Mouse (Mus musculus) liver, embryonic 14.5 days (tissue): ENCODE results near the gene Rem2. TPM values are rescaled to one million over a fixed set of nuclear protein-coding genes. Genes with fewer than 3 reads are reported as not detected.

Source experiments
- ATAC-seq: fragments of 200-750 bp; cut with Nextera tagmentation; 2 replicates; pipeline ENCODE4 v1.8.0; 2017; ENCODE audit warnings: moderate number of reproducible peaks, mild to moderate bottlenecking, moderate library complexity; ENCODE audit not compliant: insufficient read depth
- DNase-seq, 3 experiments: peaks; one replicate each; pipeline ENCODE4 v3.0.0-alpha.2; 2012 to 2013; ENCODE audit warnings: low read depth in 3 of 3, low spot score in 3 of 3
- H3K27ac ChIP-seq: fragments of 300-500 bp; sonication (generic); 2 replicates; pipeline ENCODE4 v1.5.1; 2014; ENCODE audit warnings: moderate library complexity, mild to moderate bottlenecking, control low read depth, inconsistent platforms
- H3K27me3 ChIP-seq: fragments of 300-500 bp; sonication (generic); 2 replicates; pipeline ENCODE4 v1.6.1; 2014; ENCODE audit warnings: mild to moderate bottlenecking, low read length, moderate library complexity; ENCODE audit not compliant: control insufficient read depth, insufficient read depth
- H3K36me3 ChIP-seq: fragments of 300-500 bp; sonication (generic); replicated peaks from 2 replicates; pipeline ENCODE4 v1.6.1; 2014; ENCODE audit warnings: low read depth; ENCODE audit not compliant: control insufficient read depth, insufficient read depth
- H3K4me1 ChIP-seq, 2 experiments: fragments of 200-500 bp in 1 of 2; fragments of 300-500 bp in 1 of 2; sonication (generic) in 1 of 2; replicated peaks; 2 replicates each; pipeline ENCODE4 v1.6.1; 2012 to 2014; ENCODE audit warnings: antibody characterized with exemption in 1 of 2, inconsistent platforms in 1 of 2, low read length in 1 of 2; ENCODE audit not compliant: control insufficient read depth in 2 of 2, insufficient read depth in 2 of 2
- H3K4me2 ChIP-seq: fragments of 300-500 bp; sonication (generic); 2 replicates; pipeline ENCODE4 v1.6.1; 2014; ENCODE audit warnings: low read depth, mild to moderate bottlenecking, control low read depth, moderate library complexity
- H3K4me3 ChIP-seq, 2 experiments: fragments of 200-500 bp in 1 of 2; fragments of 300-500 bp in 1 of 2; sonication (generic) in 1 of 2; 2 replicates each; pipeline ENCODE4 v1.5.1; 2012 to 2014; ENCODE audit warnings: low read depth in 2 of 2, low read length in 2 of 2, mild to moderate bottlenecking in 2 of 2, control low read depth in 1 of 2, inconsistent platforms in 1 of 2, moderate library complexity in 1 of 2; ENCODE audit not compliant: insufficient read depth in 1 of 2
- H3K9ac ChIP-seq: fragments of 300-500 bp; sonication (generic); replicated peaks from 2 replicates; pipeline ENCODE4 v1.6.1; 2014; ENCODE audit warnings: mild to moderate bottlenecking, control low read depth, moderate library complexity
- H3K9me3 ChIP-seq: fragments of 300-500 bp; sonication (generic); 2 replicates; pipeline ENCODE4 v1.6.1; 2016; ENCODE audit warnings: low read length, mixed read lengths; ENCODE audit not compliant: control insufficient read depth
- CTCF ChIP-seq: IDR thresholded peaks from 2 replicates; pipeline ENCODE4 v1.5.1; 2016; ENCODE audit warnings: antibody characterized with exemption, low read depth, control low read depth
- EP300 ChIP-seq: IDR thresholded peaks from 2 replicates; pipeline ENCODE4 v1.6.1; 2016; ENCODE audit warnings: antibody characterized with exemption, low read depth
- WGBS: fragments of 180-500 bp; shearing (Covaris S2); extraction: QIAGEN DNeasy Blood & Tissue Kit; methylation state at CpG from one replicate; pipeline ENCODE4 v1.1.7; 2014; ENCODE audit not compliant: insufficient replicate concordance; 5-methylcytosine and 5-hydroxymethylcytosine counted together
- polyA plus RNA-seq, 2 experiments: library from polyadenylated mRNA; depleted of rRNA in 1 of 2; stranded (reverse) in 1 of 2; unstranded in 1 of 2; fragments of >200 nt; fragmentation: Nextera tagmentation in 1 of 2; extraction: Ambion mirVana in 1 of 2; gene quantifications; 2 replicates each; pipeline versions ENCODE4 v1.2.1 to v1.2.3; 2012 to 2014

The Rem2 gene
- polyA plus RNA-seq, 2 experiments: 0.05 to 0.09 TPM

DNA sequence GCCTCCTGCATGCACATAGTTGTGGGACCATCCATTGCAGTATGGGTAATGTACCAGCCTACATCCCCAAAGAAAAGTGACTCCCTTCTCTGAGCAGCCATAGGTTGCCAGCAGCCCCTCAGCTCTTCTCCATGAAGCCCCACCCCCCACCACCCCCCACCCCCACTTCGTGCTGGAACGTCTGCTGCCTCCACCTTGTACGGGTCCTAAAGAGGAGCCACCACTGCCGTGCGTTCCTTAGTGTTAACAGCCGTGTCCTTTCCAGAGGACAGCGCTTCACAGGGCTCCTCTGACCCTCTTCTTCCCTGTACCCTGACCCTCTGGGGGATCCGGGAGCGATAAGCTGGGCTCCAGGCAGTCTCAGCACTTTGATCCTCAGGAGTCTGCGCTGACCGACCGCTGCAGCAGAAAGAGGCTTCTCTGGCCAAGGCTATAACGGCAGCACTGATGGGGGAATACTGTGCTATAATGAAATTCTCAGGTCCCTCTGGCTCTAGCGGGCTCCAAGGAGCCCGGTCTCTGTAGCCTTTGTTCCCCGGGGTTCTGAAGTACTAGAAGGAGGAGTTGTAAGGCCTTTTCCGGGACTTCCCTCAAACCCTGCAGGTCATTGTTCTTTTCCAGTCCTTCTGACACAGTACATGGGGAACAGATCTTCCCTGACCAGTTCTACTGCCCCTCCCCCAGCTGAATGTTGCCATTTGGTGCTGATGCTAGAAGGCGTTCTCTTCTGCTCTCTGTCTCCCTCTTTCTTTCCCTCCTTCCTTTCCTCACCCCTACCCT lies 51.5 kb downstream of the Rem2 start:
- Histone ChIP-seq H3K36me3 (no peaks in the 10 kb centered on the region), H3K4me3 (peak overlapping the region in 1 of 2 experiments; percentile 34; a peak in 1 of 4 replicates)
- ATAC-seq: no peak

DNA sequence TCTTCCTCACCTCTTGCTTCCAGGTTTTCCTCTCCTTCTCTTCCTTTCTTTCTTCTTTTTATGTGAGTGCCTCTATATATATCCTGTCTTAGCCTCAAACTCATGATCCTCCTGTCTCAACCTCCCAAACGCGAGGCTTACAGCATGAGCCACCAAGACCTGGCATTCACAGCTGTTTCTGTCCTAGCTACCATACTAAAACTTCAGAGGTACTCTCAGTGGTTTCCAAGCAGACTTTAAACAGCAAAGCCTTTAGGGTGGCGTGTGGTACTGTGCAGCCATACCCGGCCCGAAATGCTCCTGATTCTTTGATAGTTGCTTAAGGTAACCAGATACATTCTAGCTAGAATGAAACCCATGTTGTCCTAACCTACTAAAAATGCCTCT lies 52.1 kb downstream of the Rem2 start:
- Histone ChIP-seq H3K36me3 (no peaks in the 10 kb centered on the region), H3K4me1 (no peaks in the 10 kb centered on the region), H3K9ac (no peak overlapping the region), H3K4me3 (no peak overlapping the region), H3K4me2 (no peak overlapping the region), H3K27ac (no peak overlapping the region), H3K27me3 (no peaks in the 10 kb centered on the region; the same call in 1 of the 2 replicates), H3K9me3 (no peaks in the 10 kb centered on the region)
- DNase-seq: no peak
- 28% methylated on average over 5 of the region's 5 CpGs for WGBS
- ATAC-seq: no peak
- TF ChIP-seq CTCF: no peak

More for the DNA sequence above, 51.5 kb downstream of the Rem2 start:
- Histone ChIP-seq H3K4me2 (peak overlapping the region; percentile 27), H3K27ac (no peak overlapping the region), H3K9me3 (no peaks in the 10 kb centered on the region), H3K9ac (no peak overlapping the region), H3K27me3 (no peaks in the 10 kb centered on the region; the same call in 1 of the 2 replicates), H3K4me1 (no peaks in the 10 kb centered on the region)
- 4% methylated on average over 18 of the region's 18 CpGs for WGBS
- TF ChIP-seq CTCF (no peak), EP300 (no peak)
- DNase-seq: no peak

DNA sequence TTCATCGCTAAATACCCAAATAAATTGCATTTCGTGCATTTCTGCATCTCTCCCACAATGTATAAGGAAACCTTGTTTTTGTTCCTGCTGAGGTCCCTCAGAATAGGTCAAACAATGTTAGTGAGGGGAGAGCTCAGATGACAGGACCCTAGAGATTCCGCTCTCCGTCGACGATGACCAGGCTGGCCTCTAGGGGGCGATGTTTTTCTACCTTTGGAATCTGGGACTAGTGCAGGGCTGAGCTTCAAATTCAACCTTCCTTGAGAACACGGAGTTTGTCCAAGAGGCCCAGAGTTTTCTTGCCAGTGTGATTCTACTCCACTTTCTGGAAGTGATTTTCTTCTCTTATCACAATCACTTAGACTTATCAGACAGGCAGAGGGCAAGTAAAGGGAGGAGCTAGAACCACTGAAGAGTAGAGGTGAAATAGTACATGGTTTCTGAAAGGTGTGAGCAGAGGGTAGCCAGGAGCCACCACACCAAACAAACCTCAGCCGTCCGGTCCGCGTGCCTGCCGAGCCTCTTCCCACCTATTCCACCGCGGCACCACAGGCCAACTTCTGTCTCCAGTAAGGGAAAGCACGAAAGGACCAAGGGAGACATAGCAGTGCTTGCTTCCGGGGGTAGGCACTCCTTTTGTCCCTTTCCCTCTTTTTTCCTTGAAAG lies 52.7 kb downstream of the Rem2 start:
- peak; percentile 39; the same call in 1 of the 2 replicates for ATAC-seq
- 13% methylated on average over 17 of the region's 17 CpGs for WGBS

More for the DNA sequence above, 52.7 kb downstream of the Rem2 start:
- no peak overlapping the region for H3K4me3 ChIP-seq
- no peak overlapping the region for H3K4me2 ChIP-seq
- no peaks in the 10 kb centered on the region; the same call in 1 of the 2 replicates for H3K27me3 ChIP-seq
- DNase-seq: peak; percentile 47 to 56 (median 49)
- H3K4me1 ChIP-seq: no peaks in the 10 kb centered on the region
- no peaks in the 10 kb centered on the region for H3K36me3 ChIP-seq
- H3K9ac ChIP-seq: no peak overlapping the region
- H3K9me3 ChIP-seq: no peaks in the 10 kb centered on the region
- peak; percentile 90 for TF ChIP-seq CTCF
- TF ChIP-seq EP300: no peak
- H3K27ac ChIP-seq: no peak overlapping the region

Other genes starting within 250 kb of the Rem2 start
- 133 and 145 TPM in 2 replicates for gene Dad1, start 222.0 kb upstream of the Rem2 start, polyA plus RNA-seq (2012; rRNA removed)
- gene Dad1, start 222.0 kb upstream of the Rem2 start, polyA plus RNA-seq (2014; fragmentation: Nextera tagmentation; extraction: Ambion mirVana): 221 and 224 TPM in 2 replicates
- 5.9 and 6.1 TPM in 2 replicates for gene Abhd4, start 221.9 kb upstream of the Rem2 start, polyA plus RNA-seq (2012; rRNA removed)
- 14.9 and 18.3 TPM in 2 replicates for gene Abhd4, start 221.9 kb upstream of the Rem2 start, polyA plus RNA-seq (2014; fragmentation: Nextera tagmentation; extraction: Ambion mirVana)
- not detected in 2 replicates for gene Olfr49, start 191.2 kb upstream of the Rem2 start, polyA plus RNA-seq (2012; rRNA removed)
- gene Olfr49, start 191.2 kb upstream of the Rem2 start, polyA plus RNA-seq (2014; fragmentation: Nextera tagmentation; extraction: Ambion mirVana): not detected in 2 replicates
- 27.9 and 29.8 TPM in 2 replicates for gene Oxa1l, start 115.3 kb upstream of the Rem2 start, polyA plus RNA-seq (2012; rRNA removed)
- gene Oxa1l, start 115.3 kb upstream of the Rem2 start, polyA plus RNA-seq (2014; fragmentation: Nextera tagmentation; extraction: Ambion mirVana): 17.4 and 20.1 TPM in 2 replicates
- 7.8 and 8.7 TPM in 2 replicates for gene Slc7a7, start 58.3 kb upstream of the Rem2 start, polyA plus RNA-seq (2012; rRNA removed)
- 4.9 and 6.2 TPM in 2 replicates for gene Slc7a7, start 58.3 kb upstream of the Rem2 start, polyA plus RNA-seq (2014; fragmentation: Nextera tagmentation; extraction: Ambion mirVana)
- 107 and 177 TPM in 2 replicates for gene Mrpl52, start 49.2 kb upstream of the Rem2 start, polyA plus RNA-seq (2012; rRNA removed)
- gene Mrpl52, start 49.2 kb upstream of the Rem2 start, polyA plus RNA-seq (2014; fragmentation: Nextera tagmentation; extraction: Ambion mirVana): 218 and 228 TPM in 2 replicates
- gene Mmp14, start 44.5 kb upstream of the Rem2 start, polyA plus RNA-seq (2012; rRNA removed): 17.7 and 19.0 TPM in 2 replicates
- gene Mmp14, start 44.5 kb upstream of the Rem2 start, polyA plus RNA-seq (2014; fragmentation: Nextera tagmentation; extraction: Ambion mirVana): 14.4 and 15.5 TPM in 2 replicates
- 12.8 and 12.9 TPM in 2 replicates for gene Lrp10, start 12.0 kb upstream of the Rem2 start, polyA plus RNA-seq (2012; rRNA removed)
- gene Lrp10, start 12.0 kb upstream of the Rem2 start, polyA plus RNA-seq (2014; fragmentation: Nextera tagmentation; extraction: Ambion mirVana): 11.1 and 17.2 TPM in 2 replicates
- gene Prmt5, start 41.4 kb downstream of the Rem2 start, polyA plus RNA-seq (2012; rRNA removed): 23.1 and 24.5 TPM in 2 replicates
- gene Prmt5, start 41.4 kb downstream of the Rem2 start, polyA plus RNA-seq (2014; fragmentation: Nextera tagmentation; extraction: Ambion mirVana): 26.8 and 28.5 TPM in 2 replicates
- gene Haus4, start 78.5 kb downstream of the Rem2 start, polyA plus RNA-seq (2012; rRNA removed): 16.5 and 24.2 TPM in 2 replicates
- 31.6 and 33.7 TPM in 2 replicates for gene Haus4, start 78.5 kb downstream of the Rem2 start, polyA plus RNA-seq (2014; fragmentation: Nextera tagmentation; extraction: Ambion mirVana)
- gene Ajuba, start 101.5 kb downstream of the Rem2 start, polyA plus RNA-seq (2012; rRNA removed): 3.7 TPM in 2 replicates
- 1.0 and 1.8 TPM in 2 replicates for gene Ajuba, start 101.5 kb downstream of the Rem2 start, polyA plus RNA-seq (2014; fragmentation: Nextera tagmentation; extraction: Ambion mirVana)
- 2.2 and 4.3 TPM in 2 replicates for gene 4931414P19Rik, start 129.9 kb downstream of the Rem2 start, polyA plus RNA-seq (2012; rRNA removed)
- gene 4931414P19Rik, start 129.9 kb downstream of the Rem2 start, polyA plus RNA-seq (2014; fragmentation: Nextera tagmentation; extraction: Ambion mirVana): 1.1 and 1.9 TPM in 2 replicates
- gene Psmb5, start 141.9 kb downstream of the Rem2 start, polyA plus RNA-seq (2012; rRNA removed): 95.4 and 111 TPM in 2 replicates
- 205 and 223 TPM in 2 replicates for gene Psmb5, start 141.9 kb downstream of the Rem2 start, polyA plus RNA-seq (2014; fragmentation: Nextera tagmentation; extraction: Ambion mirVana)
- not detected in 2 replicates for gene Psmb11, start 145.3 kb downstream of the Rem2 start, polyA plus RNA-seq (2012; rRNA removed)
- gene Psmb11, start 145.3 kb downstream of the Rem2 start, polyA plus RNA-seq (2014; fragmentation: Nextera tagmentation; extraction: Ambion mirVana): 0.03 TPM in 1 of 2 replicates, not detected in the other
- not detected in 2 replicates for gene Gm17606, start 164.9 kb downstream of the Rem2 start, polyA plus RNA-seq (2012; rRNA removed)
- gene Gm17606, start 164.9 kb downstream of the Rem2 start, polyA plus RNA-seq (2014; fragmentation: Nextera tagmentation; extraction: Ambion mirVana): not detected in 2 replicates
- gene Cdh24, start 165.3 kb downstream of the Rem2 start, polyA plus RNA-seq (2012; rRNA removed): 1.4 and 1.6 TPM in 2 replicates
- gene Cdh24, start 165.3 kb downstream of the Rem2 start, polyA plus RNA-seq (2014; fragmentation: Nextera tagmentation; extraction: Ambion mirVana): 0.08 and 0.13 TPM in 2 replicates
- 29.6 and 33.6 TPM in 2 replicates for gene 1700123O20Rik, start 210.1 kb downstream of the Rem2 start, polyA plus RNA-seq (2012; rRNA removed)
- gene 1700123O20Rik, start 210.1 kb downstream of the Rem2 start, polyA plus RNA-seq (2014; fragmentation: Nextera tagmentation; extraction: Ambion mirVana): 39.9 and 42.8 TPM in 2 replicates
- 43.5 and 64.5 TPM in 2 replicates for gene Acin1, start 210.8 kb downstream of the Rem2 start, polyA plus RNA-seq (2012; rRNA removed)
- 43.2 and 47.9 TPM in 2 replicates for gene Acin1, start 210.8 kb downstream of the Rem2 start, polyA plus RNA-seq (2014; fragmentation: Nextera tagmentation; extraction: Ambion mirVana)
- gene Gm29776, start 222.7 kb downstream of the Rem2 start, polyA plus RNA-seq (2012; rRNA removed): 0.01 and 0.03 TPM in 2 replicates
- 0.06 TPM in 1 of 2 replicates, not detected in the other for gene Gm29776, start 222.7 kb downstream of the Rem2 start, polyA plus RNA-seq (2014; fragmentation: Nextera tagmentation; extraction: Ambion mirVana)
- 5.4 and 6.3 TPM in 2 replicates for gene Cebpe, start 236.1 kb downstream of the Rem2 start, polyA plus RNA-seq (2012; rRNA removed)
- gene Cebpe, start 236.1 kb downstream of the Rem2 start, polyA plus RNA-seq (2014; fragmentation: Nextera tagmentation; extraction: Ambion mirVana): 4.3 and 5.1 TPM in 2 replicates